Mouse (Mus musculus) erythroblast, adult 5-6 weeks (primary cell): Measurements from ENCODE around the gene Adgrg6. TPM values are rescaled to one million over a fixed set of nuclear protein-coding genes. Genes with fewer than 3 reads are reported as not detected.

ENCODE experiments used
- ATAC-seq: replicated peaks from 2 replicates; pipeline ENCODE4 v1.8.0; 2016; ENCODE audit warnings: moderate number of reproducible peaks, mild to moderate bottlenecking, moderate TSS enrichment, inconsistent platforms; ENCODE audit not compliant: poor library complexity, low FRiP score, severe bottlenecking
- total RNA-seq, 2 experiments: library from RNA; stranded (forward) in 1 of 2; stranded (reverse) in 1 of 2; fragments of 150-400 nt in 1 of 2; fragments of 200-764, 138-1000 nt in 1 of 2; gene quantifications; 2 replicates each; pipeline versions ENCODE4 v1.2.3 to v1.2.4; 2015 to 2017; ENCODE audit warnings: low replicate concordance in 2 of 2

The Adgrg6 gene
- total RNA-seq, 2 experiments from 2014 or later: 1.3 TPM; not detected in 1

GRCm38 (mm10) chr10:14440860-14441579, 104.4 kb downstream of the Adgrg6 start:
- no peak for ATAC-seq

GRCm38 (mm10) chr10:14404070-14404469, 141.4 kb downstream of the Adgrg6 start:
- no peak for ATAC-seq

DNA sequence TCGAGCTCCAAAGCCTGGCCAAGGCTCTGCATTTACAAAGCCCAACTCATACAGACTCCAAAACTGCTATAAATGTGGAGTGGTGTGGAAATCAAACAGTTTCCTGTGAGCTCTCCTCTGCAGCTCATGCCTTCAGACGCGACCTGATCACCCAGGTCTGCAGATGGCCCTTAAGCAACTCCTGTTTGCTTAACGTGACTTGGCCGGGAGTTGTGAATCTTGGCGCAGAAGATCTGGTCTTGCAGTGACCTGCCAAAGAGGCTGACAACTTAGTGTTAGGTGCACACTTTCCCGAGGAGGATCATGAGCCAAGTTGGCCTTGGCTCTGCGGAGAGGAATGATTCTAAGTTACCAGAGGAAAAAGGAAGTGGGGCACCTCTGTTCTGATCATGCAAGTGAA, 143.7 kb downstream of the Adgrg6 start:
- ATAC-seq: no peak

DNA sequence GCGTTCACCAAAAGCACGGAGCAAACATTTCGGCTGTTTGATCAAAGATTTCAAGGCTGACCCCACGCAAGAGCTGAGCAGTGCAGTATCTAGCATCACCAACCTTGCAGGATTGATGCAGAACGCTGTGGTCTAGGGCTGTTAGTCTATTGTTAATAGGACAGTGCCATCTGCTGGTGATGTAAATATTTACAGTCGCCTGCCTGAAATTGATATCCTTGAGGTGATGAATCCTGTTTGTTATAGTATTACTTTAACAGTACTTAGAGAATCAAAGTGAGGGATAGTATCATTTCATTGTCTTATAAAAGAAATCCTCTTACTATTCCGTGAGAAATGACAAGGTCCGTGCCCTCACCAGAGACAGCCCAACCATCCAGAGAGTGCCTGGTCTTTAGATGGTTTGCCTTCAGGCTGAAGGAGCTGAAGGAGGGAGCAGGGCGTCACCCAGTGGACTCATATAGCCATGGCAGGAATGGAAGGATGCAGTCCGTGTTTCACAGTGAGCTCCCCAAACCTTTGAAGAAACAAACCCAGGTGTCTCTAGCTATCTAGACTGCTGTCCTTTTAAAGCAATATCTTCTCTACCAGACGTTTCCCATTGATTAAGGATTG, 154.3 kb downstream of the Adgrg6 start:
- no peak for ATAC-seq

DNA sequence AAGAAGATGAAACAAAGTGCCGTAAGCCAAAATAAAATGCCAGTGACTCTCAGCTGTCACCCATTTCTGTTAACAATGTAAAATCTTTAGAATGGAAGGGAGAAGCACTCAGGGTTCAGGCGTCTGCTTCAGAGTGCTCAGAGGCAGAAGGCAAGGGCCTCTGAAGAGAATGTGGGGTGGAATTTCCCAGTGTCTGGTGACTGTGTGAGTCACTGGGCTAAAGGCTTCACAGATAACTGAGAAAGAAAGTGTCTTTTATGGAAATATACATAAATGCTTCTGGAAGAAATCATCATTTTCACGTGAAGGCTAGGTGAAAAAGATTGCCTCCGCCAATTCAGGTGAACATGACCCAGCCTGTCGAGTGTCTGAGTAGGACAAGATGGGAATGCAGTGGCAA, 159.9 kb downstream of the Adgrg6 start:
- ATAC-seq: no peak

DNA sequence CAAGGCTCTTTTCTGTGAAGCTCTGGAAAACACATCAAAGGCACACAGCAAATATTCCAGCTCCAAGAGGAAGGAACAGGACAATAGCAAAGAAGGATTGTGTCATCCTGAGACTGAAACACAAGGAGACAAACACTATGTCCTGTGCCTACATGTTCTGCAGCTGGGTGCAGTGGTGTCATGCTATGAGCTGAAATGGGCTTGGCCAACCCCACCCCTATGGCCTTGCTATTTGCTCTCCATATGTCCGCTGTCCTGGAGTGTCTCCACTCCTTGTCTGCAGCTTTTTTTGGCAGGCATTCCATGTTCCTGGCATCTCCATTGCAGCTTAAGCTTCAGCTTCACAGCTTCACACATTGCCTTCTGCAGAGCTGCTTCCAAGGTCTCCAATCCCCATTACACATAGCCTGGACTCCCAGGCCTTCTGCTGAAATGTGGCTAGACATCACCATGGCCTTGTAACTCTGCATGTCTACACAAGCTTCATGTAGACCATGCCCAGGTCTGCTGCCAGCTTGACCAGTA, 180.3 kb downstream of the Adgrg6 start:
- no peak for ATAC-seq

DNA sequence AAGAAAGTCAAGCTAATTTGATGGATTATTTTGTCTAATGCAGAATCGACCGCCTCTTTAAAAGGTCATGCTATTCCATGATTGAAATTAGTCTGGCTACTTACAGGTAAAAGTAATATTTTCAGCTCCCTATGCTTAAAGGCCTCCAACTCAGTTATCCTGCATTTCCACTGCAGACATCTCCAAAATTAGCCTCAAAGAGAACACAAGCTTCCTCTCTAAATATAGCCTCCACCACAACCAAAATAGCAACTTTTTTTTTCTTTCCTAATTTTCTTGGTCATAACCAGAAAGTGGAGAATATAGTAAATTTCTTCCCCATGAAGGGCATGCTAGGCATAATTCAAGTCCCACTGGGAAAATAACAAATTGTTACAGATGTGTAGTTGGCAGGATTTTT, 182.2 kb downstream of the Adgrg6 start:
- ATAC-seq: no peak

- ATAC-seq: no peak
Observed at GRCm38 (mm10) chr10:14358271-14358670, 187.2 kb downstream of the Adgrg6 start.

Other genes with a start within 250 kb of the Adgrg6 start
- 25.3 and 32.1 TPM in 2 replicates for gene Vta1, start 159.9 kb upstream of the Adgrg6 start, total RNA-seq (2015; ENCODE audit: low replicate concordance)
- gene Vta1, start 159.9 kb upstream of the Adgrg6 start, total RNA-seq (2017; ENCODE audit: low replicate concordance): 20.6 and 29.3 TPM in 2 replicates
- not detected in 2 replicates for gene Nmbr, start 159.9 kb upstream of the Adgrg6 start, total RNA-seq (2015; ENCODE audit: low replicate concordance)
- gene Nmbr, start 159.9 kb upstream of the Adgrg6 start, total RNA-seq (2017; ENCODE audit: low replicate concordance): 0.60 and 3.1 TPM in 2 replicates
- not detected in 2 replicates for gene Gje1, start 172.6 kb upstream of the Adgrg6 start, total RNA-seq (2015; ENCODE audit: low replicate concordance)
- gene Gje1, start 172.6 kb upstream of the Adgrg6 start, total RNA-seq (2017; ENCODE audit: low replicate concordance): not detected in 2 replicates